Mouse (Mus musculus) kidney, embryonic 14.5 days (tissue): ENCODE data around the gene Ski. TPM values are rescaled to one million over a fixed set of nuclear protein-coding genes. Genes with fewer than 3 reads are reported as not detected.

Experiments used
- ATAC-seq: fragments of 200-750 bp; cut with Nextera tagmentation; 2 replicates; pipeline ENCODE4 v1.8.0; 2017; ENCODE audit warnings: moderate number of reproducible peaks, mild to moderate bottlenecking, moderate TSS enrichment, moderate library complexity; ENCODE audit not compliant: low FRiP score, low TSS enrichment
- H3K27ac ChIP-seq: fragments of 300-500 bp; sonication (generic); 2 replicates; pipeline ENCODE4 v1.5.1; 2014; ENCODE audit warnings: low read depth, mild to moderate bottlenecking, low read length, moderate library complexity, mixed read lengths
- H3K27me3 ChIP-seq: fragments of 300-500 bp; sonication (generic); 2 replicates; pipeline ENCODE4 v1.6.1; 2014; ENCODE audit warnings: mild to moderate bottlenecking, low read length; ENCODE audit not compliant: control insufficient read depth, insufficient read depth
- H3K36me3 ChIP-seq: fragments of 300-500 bp; sonication (generic); 2 replicates; pipeline ENCODE4 v1.6.1; 2014; ENCODE audit warnings: low read length, mixed read lengths; ENCODE audit not compliant: control insufficient read depth, insufficient read depth
- H3K4me1 ChIP-seq: fragments of 300-500 bp; sonication (generic); 2 replicates; pipeline ENCODE4 v1.6.1; 2014; ENCODE audit warnings: low read length, mixed read lengths; ENCODE audit not compliant: control insufficient read depth, insufficient read depth
- H3K4me2 ChIP-seq: fragments of 300-500 bp; sonication (generic); replicated peaks from 2 replicates; pipeline ENCODE4 v1.6.1; 2014; ENCODE audit warnings: low read depth, mild to moderate bottlenecking, low read length
- H3K4me3 ChIP-seq: fragments of 300-500 bp; sonication (generic); 2 replicates; pipeline ENCODE4 v1.5.1; 2014; ENCODE audit warnings: mild to moderate bottlenecking, low read length
- H3K9ac ChIP-seq: fragments of 300-500 bp; sonication (generic); 2 replicates; pipeline ENCODE4 v1.6.1; 2014; ENCODE audit warnings: low read depth, mild to moderate bottlenecking, low read length, moderate library complexity
- H3K9me3 ChIP-seq: fragments of 300-500 bp; sonication (generic); 2 replicates; pipeline ENCODE4 v1.6.1; 2016; ENCODE audit warnings: low read length; ENCODE audit not compliant: control insufficient read depth
- WGBS: fragments of 180-500 bp; shearing (Covaris S2); extraction: QIAGEN DNeasy Blood & Tissue Kit; methylation state at CpG from one replicate; pipeline ENCODE4 v1.1.7; 2014; 5-methylcytosine and 5-hydroxymethylcytosine counted together
- polyA plus RNA-seq: library from polyadenylated mRNA; unstranded; fragments of >200 nt; fragmentation: Nextera tagmentation; extraction: Ambion mirVana; gene quantifications from 2 replicates; pipeline ENCODE4 v1.2.1, GENCODE M21; 2014

Ski gene
- polyA plus RNA-seq, 1 experiment from 2014 or later = 24.5 TPM

DNA sequence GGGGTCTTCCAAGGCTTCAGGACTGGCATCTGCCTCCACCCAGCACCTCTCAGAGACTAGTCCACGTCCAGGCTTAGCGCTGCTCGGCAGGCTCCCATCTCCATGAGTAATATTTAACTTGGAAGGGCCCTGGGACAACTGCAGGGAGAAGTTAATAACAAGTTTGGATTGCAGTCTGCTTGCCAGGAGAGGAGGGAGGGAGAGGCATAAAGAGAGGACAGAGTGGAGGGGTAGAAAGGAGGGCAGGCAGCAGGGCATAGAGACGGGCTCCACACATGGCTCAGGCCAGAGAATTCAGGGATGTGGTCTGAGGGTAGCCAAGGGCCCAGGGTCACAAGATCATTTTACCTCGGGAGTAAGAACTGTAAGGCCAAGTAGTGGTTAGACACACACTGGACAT lies 15.9 kb upstream of the Ski start:
- no peak overlapping the region for H3K9ac ChIP-seq
- H3K9me3 ChIP-seq = no peaks in the 10 kb centered on the region
- no peak overlapping the region for H3K4me2 ChIP-seq
- H3K4me1 ChIP-seq = peaks cover 50% of the 10 kb centered on the region
- H3K4me3 ChIP-seq = no peak overlapping the region
- no peaks in the 10 kb centered on the region for H3K27me3 ChIP-seq
- ATAC-seq = peak; percentile 12; the same call in 1 of the 2 replicates
- H3K36me3 ChIP-seq = no peaks in the 10 kb centered on the region
- H3K27ac ChIP-seq = peak overlapping the region; percentile 77
- 55% methylated on average over 5 of the region's 5 CpGs for WGBS

DNA sequence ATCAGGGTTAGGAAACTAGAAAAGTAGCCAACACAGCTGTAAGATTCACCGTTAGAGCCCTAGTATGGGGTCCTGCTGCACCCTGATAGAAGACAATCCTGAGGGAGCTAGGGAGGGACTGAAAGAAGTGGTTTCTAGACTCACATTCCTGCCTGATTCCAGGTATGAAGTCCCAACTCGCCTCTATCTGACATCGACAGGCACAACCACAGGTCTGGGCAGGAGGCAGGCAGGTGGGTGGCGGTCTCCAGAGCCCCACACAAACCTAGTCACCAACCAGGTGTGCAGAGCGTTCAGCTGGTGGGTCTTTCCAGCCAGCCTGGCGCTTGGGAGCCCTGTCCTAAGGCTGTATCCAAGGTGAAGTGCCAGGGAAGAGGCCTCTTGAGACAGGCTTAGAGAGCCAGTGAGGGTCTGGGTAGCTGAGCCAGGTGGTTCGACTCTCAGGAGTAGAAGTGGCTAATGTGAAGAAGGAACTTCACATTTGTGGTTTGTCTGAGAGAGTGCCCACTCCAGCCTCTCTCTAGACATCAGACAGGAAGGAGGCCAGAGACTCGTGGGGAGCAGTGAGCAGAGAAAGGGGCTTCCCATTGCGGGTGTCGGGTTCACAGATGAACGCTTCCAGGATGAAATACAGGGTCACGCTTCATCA lies 14.5 kb upstream of the Ski start:
- Histone ChIP-seq H3K27me3 (no peaks in the 10 kb centered on the region), H3K4me2 (no peak overlapping the region), H3K36me3 (no peaks in the 10 kb centered on the region), H3K9ac (no peak overlapping the region), H3K4me3 (no peak overlapping the region), H3K9me3 (no peaks in the 10 kb centered on the region), H3K27ac (peak overlapping the region; percentile 98), H3K4me1 (peaks cover 58% of the 10 kb centered on the region)
- WGBS = 62% methylated on average over 12 of the region's 12 CpGs
- no peak for ATAC-seq

DNA sequence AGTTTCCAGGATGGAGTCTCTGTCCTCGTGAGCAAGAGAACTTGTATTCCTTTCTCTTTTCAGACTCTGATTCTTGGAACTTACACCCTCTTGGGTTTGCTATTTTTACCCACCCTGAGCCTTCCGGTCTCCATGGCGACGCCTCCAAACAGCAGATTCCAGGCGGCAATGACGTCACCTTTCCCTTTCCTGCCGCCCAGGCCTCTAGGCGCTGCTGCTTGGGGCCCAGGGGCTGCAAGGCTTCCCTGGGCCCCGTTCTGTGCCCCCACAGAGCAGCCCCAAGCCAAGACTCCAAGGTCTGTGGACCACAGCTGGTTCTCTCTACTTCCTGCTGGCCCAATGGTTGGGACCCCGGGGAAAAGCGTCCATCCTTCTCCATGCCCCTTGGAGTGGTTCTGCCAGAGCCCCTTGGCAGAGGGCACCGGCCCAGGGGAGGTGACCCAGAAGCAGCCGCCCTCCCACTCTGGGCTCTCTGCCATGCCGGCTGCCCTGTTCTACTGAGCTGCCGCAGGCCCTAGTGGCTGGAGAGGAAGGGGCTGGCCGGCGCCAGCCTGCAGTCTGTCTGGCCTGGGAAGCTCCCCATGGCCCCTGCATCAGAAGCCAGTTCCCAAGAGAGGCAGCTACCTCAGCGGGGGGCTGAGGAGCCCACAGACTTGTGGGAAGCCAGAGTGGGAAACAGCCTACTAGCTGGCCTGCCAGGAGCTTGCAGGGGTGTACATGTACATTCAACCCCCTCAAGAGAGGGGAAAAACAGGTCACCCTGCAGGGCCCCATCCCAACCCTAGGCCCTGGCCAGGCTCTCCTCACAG lies 13.1 kb upstream of the Ski start:
- Histone ChIP-seq H3K27ac (peak overlapping the region; percentile 98), H3K27me3 (no peaks in the 10 kb centered on the region), H3K9ac (peak overlapping the region; percentile 59), H3K36me3 (no peaks in the 10 kb centered on the region), H3K4me1 (peaks cover 62% of the 10 kb centered on the region), H3K4me3 (0 out of 2 replicates have a peak overlapping the region, but pooled peaks have one; percentile 2), H3K9me3 (no peaks in the 10 kb centered on the region), H3K4me2 (peak overlapping the region; percentile 30)
- peak; percentile 72 for ATAC-seq
- 21% methylated on average over 18 of the region's 18 CpGs for WGBS

DNA sequence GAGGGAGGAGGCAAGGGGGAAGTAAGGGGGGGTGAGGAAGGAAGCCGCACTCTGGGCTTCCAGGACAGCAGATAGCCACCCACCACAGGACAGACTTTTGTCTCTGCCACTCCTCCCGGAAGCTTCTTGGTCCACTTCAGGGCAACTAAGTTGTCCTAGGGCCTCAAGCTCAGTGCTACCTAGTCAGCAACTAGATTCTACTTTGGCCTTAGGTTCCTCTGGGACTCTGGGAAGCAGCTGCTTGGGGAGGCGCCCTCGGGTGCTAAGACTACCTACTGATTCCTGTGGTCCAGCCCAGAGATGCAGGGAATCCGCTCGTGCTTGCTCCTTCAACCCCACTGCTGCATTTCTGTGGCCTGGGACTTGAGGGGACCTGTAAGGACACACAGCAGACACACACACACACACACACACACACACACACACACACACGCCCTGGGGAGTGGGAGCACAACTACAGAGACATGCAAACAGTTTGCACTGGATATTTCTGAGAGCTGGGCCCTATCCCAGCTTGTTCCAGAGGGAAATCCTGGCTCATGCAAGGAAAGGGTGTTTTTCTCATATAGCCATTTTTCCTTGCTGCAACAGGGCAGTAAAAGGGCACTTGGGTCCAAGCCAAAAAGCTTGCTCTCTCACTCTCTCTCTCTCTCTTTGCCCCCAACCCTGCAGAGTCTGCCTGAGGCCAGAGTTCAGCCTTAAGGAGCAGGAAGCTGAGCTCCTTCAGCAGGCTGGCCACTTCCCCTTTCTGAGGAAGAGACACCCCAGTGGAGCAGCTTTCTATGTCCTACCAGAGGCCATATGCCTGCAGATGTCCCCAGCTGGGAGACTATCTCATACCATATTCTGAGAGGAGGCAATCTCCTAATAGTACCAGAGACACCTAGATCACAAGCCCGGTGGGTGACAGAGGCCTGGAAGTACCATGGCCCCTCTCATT lies 12.2 kb upstream of the Ski start:
- Histone ChIP-seq H3K36me3 (no peaks in the 10 kb centered on the region), H3K4me1 (peaks cover 62% of the 10 kb centered on the region), H3K4me2 (peak overlapping the region; percentile 8; the same call in 1 of the 2 replicates), H3K27me3 (no peaks in the 10 kb centered on the region), H3K27ac (peak overlapping the region; percentile 98), H3K9ac (peak overlapping the region; percentile 59; the same call in 1 of the 2 replicates), H3K9me3 (no peaks in the 10 kb centered on the region), H3K4me3 (no peak overlapping the region)
- ATAC-seq = peak; percentile 17
- WGBS = 50% methylated on average over 8 of the region's 8 CpGs

DNA sequence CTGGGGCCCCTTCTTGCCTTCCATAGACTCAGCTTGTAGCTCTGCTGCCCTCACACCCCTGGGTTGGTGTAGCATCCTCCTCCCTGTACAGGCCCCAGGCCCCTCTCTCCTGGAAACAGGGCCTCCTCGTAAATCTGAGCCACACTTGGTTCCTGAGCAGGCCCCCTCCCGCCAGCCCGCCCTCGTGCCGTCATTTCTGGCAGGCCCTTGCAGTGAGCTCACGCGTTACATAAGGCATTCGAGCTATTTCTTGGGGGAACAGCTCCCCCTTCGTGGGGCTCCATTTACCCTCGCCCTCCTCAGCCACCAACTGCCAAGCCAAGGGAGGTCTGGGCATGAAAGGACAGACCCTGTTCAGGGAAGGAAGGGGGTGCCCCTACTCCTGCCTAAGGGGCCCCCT lies 11.5 kb upstream of the Ski start:
- peaks cover 62% of the 10 kb centered on the region for H3K4me1 ChIP-seq
- H3K4me3 ChIP-seq = no peak overlapping the region
- H3K27me3 ChIP-seq = no peaks in the 10 kb centered on the region
- ATAC-seq = peak; percentile 61
- peak overlapping the region; percentile 98 for H3K27ac ChIP-seq
- H3K36me3 ChIP-seq = no peaks in the 10 kb centered on the region
- 5% methylated on average over 10 of the region's 10 CpGs for WGBS
- H3K9me3 ChIP-seq = no peaks in the 10 kb centered on the region
- peak overlapping the region; percentile 59; the same call in 1 of the 2 replicates for H3K9ac ChIP-seq
- no peak overlapping the region; the same call in 1 of the 2 replicates for H3K4me2 ChIP-seq

DNA sequence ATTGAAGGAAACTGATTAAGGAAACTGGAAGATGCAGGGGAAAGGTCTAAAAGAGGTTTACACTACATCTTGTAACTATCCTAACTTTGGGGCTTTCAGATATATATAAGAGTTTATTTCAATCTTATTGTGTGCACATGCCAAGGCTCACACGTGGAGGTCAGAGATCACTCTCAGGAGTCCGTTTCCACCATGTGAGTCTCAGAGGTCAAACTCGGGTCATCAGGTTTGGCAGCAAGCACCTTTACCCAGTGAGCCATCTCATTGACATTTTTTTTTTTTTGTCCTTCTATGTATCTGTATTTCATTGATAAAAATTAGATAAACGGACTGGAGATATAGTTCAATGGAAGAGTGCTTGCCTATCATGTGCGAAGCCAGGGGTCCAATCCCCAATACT lies 6.1 kb upstream of the Ski start:
- Histone ChIP-seq H3K4me1 (peaks cover 18% of the 10 kb centered on the region), H3K9ac (no peak overlapping the region), H3K9me3 (no peaks in the 10 kb centered on the region), H3K4me2 (no peak overlapping the region), H3K27ac (no peak overlapping the region), H3K27me3 (no peaks in the 10 kb centered on the region), H3K36me3 (no peaks in the 10 kb centered on the region), H3K4me3 (no peak overlapping the region)
- no peak for ATAC-seq
- 75% methylated on average over 5 of the region's 5 CpGs for WGBS

DNA sequence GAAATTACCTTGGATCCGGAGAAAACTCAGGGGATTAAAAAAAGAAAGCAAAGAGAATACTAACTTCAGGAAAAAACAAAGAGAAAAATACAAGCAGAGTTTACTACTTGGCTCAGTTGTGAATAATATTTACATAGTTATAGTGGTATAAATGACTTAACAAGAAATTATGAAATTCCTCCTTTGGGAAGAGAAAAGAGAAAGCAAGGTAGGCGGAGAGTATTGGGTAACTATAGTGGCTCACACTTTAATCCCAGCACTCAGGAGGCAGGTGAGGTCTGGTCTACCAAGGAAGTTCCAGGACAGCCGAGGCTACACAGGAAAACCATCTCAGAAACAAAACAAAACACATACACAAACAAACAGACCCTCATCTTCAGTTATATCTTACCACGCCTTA lies 5.6 kb upstream of the Ski start:
- no peaks in the 10 kb centered on the region for H3K36me3 ChIP-seq
- no peak for ATAC-seq
- WGBS = 85% methylated on average over 4 of the region's 4 CpGs

DNA sequence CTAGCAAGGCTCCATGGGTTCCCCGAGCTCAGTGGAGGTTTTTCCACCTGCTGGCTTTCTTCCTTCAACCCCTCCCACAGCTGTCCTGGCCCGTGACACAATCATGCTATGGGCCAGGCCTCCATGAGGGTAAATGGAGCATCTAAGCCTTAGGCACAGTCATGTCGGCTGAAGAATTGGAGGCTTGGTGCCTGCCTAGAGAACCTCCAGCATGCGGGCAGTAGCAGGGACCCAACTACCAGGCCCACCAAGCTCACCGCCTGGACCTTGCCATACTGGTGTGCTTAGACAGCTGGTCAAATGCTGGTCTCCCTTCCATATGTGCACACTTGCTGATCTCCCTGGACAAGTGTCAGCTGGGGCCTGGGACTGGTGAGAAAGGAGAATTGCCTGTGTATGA lies 3.5 kb upstream of the Ski start:
- H3K27me3 ChIP-seq = no peaks in the 10 kb centered on the region
- 73% methylated on average over 5 of the region's 5 CpGs for WGBS
- ATAC-seq = no peak

More for the DNA sequence above, 5.6 kb upstream of the Ski start:
- H3K27ac ChIP-seq = no peak overlapping the region
- H3K4me2 ChIP-seq = no peak overlapping the region
- H3K9ac ChIP-seq = no peak overlapping the region
- H3K4me1 ChIP-seq = peaks cover 15% of the 10 kb centered on the region
- no peaks in the 10 kb centered on the region for H3K9me3 ChIP-seq
- H3K4me3 ChIP-seq = no peak overlapping the region
- no peaks in the 10 kb centered on the region for H3K27me3 ChIP-seq

More for the DNA sequence above, 3.5 kb upstream of the Ski start:
- Histone ChIP-seq H3K9ac (no peak overlapping the region), H3K4me3 (no peak overlapping the region), H3K9me3 (no peaks in the 10 kb centered on the region), H3K4me2 (no peak overlapping the region), H3K27ac (no peak overlapping the region), H3K4me1 (peaks cover 6% of the 10 kb centered on the region; the same call in 1 of the 2 replicates), H3K36me3 (no peaks in the 10 kb centered on the region)
